Mouse (Mus musculus): ENCODE measurements around the gene Catsper1.
A peak's percentile ranks its signal among the peaks of the same experiment; 100 is the strongest.
"Not testable (repeated sequence)": the region's sequence is repeated elsewhere in the genome, so short reads cannot be mapped to it uniquely, and the experiment has no call there.

Gene Catsper1

DNA sequence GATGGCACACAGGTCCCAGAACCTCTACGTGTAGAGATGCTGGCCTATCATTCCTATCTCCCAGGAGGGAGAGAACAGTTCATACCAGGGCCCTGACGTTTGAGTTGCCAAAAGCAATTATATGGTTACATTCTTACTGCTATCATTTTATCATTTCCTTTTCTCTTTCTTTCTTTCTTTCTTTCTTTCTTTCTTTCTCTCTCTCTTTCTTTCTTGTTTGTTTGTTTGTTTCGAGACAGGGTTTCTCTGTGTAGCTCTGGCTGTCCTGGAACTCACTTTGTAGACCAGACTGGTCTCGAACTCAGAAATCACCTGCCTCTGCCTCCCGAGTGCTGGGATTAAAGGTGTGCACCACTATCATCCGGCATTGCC lies 13.9 kb downstream of the Catsper1 start, which contains the start of gene Cst6:
Gene Cst6, minus strand, starts transcription at position 73 of the 372 bp plus-strand sequence.
- DNase-seq (ENCODE audit: extremely low read depth, insufficient read length, low spot score): not testable (repeated sequence)

DNA sequence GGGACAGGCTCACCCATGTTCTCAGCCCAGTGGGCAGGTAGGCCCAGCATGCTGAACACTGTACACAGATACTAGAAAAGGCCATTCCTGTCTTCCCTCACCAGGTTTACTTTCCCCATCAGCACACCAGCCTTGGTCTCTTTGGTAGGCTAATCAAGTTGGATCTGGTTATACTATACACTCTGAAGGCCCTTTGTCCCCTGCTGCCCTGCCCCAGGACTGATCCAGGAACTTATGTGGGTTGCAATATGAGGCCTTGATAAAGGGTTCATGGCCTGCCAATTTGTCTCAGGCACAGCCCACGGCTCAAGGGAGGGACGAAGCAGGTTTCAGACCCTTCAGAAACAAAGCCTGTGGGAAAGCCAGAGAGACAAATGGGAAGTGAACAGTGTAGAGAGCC lies 18.1 kb downstream of the Catsper1 start:
- no peak for DNase-seq (ENCODE audit: extremely low read depth, insufficient read length, low spot score)

DNA sequence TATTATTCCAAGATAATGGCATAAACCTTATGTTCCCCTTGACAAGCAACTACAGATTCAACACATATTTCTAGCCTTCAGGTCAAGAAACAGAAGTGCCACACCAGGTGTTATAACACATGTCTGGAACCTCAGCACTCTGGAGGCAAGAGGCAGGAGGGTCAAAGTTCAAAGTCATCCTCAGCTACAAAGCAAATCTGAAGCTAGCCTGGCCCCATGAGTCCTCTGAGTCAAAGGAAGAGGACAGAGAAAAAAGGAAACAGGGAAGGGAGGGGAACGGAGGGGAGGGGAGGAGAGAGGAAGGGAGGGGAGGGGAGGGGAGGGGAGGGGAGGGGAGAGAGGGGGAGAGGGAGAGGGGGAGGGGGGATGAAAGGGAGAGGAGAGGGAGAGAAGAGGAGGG lies 20.5 kb downstream of the Catsper1 start:
- no peak for DNase-seq (ENCODE audit: extremely low read depth, insufficient read length, low spot score)

DNA sequence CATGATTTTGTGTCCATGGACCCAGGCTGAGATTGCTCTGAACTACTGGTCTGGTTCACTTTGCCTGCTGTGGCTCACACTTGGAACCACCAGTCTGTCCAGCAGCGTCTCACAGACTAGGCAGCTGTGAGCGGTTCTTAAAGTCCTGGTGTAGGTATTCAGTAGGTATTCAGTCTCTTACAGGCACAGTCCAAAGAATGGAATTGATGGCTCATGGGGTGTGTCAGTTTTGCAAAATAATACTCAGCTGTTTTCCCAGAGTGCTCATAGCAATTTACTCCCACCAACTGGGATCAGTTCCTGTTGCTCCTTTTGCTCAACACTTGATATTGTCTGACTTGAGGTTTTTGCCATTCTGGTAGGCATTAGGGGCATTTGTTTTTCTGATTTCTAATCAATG lies 26.6 kb downstream of the Catsper1 start:
- no peak for DNase-seq (ENCODE audit: extremely low read depth, insufficient read length, low spot score)

DNA sequence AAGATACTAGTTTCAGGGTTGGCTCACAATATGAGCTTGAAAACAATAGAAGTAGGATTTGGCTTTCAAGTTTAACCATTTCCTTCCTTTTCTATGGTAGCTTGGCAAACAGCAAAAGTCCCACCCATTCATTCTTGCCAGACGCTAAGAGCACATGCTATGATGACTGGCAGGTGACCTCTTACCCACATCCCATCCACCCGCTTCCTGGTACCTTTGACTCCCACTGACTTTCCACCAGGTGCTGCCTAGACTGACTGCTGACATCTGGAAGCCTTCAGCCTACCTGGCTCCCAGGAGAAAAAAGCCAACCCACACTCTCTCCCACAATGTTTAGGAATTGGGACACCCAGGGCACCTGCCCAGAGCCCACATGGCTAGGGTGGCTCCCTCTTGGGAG lies 28.6 kb downstream of the Catsper1 start:
- no peak for DNase-seq (ENCODE audit: extremely low read depth, insufficient read length, low spot score)

DNA sequence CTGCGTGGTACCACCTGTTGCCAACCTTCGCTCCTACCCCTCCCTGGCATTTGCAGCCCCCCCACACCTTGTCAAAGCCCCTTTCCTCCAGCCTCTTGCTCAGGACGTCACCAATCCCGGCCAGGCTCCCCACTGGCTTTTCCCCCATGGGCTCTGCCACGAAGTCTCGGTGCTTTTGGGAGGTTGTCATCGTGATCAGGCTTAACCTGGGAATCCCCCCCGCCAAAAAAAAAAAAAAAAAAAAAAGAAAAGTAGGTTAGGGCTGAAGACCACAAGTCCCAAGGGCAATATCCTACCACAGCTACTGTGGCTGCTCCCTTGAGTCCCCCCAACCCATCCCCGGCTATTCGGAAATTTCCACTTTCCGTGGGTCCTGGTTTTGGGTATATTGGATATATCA lies 30.2 kb downstream of the Catsper1 start:
- DNase-seq (ENCODE audit: extremely low read depth, insufficient read length, low spot score): no peak

DNA sequence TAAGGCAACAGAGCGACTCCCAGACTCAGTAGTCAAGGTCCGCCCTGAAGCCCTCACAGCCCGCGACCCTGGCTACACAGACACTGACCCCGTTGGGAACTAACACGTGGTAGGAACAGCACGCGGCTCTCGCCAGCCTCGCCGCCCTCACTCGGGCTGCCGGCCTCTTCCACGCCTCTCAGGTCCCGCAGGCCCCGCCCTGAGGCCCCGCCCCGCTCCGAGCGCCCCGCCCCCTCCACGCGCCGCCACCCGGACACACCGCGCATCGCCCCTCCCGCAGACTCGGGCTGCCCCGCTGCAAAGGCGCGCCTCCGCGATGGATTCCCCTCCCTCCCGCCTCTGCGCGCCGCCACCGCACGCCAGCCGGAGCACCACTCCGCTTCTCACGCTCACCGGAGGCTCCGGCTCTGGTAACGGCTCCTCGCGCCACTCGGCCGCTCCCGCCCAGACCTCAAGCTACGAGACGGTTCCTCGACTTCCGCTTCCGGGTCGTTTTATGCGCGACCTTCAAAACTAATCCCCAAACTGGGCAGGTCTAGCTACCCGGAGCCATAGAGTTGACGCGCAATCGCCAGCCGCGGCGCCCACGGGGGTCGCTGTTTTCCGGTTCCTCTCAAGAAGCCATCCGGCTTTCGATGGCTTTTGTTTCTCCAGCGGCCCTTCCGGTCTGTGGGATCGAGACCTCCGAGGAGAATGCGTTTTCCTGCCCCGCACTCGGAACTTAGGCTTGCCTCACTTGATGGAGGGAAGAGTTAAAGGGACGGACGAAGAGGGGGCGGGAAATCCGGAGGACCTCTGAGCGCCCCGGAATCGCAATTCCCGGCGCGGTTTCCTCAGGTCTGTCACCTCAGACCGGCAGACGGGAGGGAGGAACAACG lies 30.9 kb downstream of the Catsper1 start, which contains the start of gene Eif1ad:
Gene Eif1ad, plus strand, starts transcription at position 567 of the 878 bp plus-strand sequence.
- peak; percentile 96 for DNase-seq (ENCODE audit: extremely low read depth, insufficient read length, low spot score)

DNA sequence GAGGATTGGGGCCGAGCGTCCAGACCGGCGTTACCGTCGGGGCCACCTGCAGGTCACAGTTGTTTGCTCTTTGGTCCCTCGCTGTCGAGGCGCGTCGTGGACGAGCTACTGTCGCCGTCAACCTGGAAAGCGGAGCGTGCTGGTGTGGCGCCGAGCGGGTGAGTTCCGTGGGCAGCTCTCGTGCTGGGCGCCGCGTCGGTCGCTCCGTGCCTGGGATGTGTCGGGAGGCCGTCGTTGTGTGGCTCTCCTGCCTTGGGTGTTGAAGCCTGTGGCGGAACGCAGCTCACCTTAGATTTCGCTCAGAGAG lies 31.5 kb downstream of the Catsper1 start, which contains the start of gene Banf1:
Gene Banf1, minus strand, starts transcription at position 116 of the 307 bp plus-strand sequence.
- DNase-seq (ENCODE audit: extremely low read depth, insufficient read length, low spot score): no peak

DNA sequence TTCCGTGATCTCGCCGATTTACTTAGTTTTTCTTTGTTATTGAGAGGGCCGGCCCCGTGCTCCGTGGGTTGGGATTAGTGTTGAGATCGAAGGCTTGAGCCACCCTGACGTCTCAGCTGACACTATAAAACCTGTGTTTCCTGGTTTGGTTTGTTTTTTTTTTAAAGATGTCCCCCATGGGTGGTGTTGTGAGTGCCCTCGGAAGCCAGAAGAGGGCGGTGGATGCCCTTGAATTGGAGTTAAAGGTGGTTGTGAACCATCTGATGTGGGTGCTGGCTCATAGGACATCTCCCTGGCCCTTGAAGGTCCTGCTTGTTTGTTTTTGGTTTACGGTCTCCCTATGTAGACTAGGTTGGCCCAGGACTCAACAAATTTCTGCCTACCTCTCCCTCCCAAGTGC lies 31.9 kb downstream of the Catsper1 start:
- no peak for DNase-seq (ENCODE audit: extremely low read depth, insufficient read length, low spot score)

DNA sequence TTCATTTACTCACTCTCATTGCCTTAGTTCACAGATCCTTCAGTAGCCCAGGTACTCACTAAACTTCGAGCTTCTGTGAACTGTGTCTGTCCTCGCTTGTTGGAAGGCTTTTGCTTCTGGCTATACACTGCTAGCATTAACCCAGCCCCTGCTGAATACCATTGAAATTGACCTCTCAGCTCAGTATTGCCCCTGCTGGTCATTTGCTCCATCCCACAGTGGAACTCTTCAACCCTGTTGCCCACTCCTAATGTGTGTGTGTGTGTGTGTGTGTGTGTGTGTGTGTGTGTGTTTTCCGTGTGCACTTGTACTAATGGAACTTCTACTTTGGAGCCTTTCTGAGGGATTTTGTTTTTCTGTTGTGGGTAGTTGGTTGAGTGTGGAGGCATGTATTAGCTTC lies 35.4 kb downstream of the Catsper1 start:
- no peak for DNase-seq (ENCODE audit: extremely low read depth, insufficient read length, low spot score)

DNA sequence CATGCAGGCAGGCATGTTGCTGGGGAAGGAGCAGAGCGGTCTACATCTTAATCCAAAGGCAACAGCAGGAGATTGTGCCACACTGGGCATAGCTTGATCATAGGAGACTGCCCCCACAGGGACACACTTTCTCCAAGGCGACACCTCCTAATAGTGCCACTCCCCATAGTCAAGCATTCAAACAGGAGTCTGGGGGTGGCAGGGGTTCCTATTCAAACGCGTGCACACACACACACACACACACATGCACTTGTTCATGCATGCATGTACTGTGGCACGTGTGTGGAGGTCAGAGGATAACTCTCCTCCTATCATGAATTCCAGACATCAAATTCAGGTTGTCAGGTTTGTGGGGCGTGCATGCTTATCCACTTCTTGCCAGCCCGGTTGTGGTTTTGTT lies 37.2 kb downstream of the Catsper1 start:
- DNase-seq (ENCODE audit: extremely low read depth, insufficient read length, low spot score): no peak

DNA sequence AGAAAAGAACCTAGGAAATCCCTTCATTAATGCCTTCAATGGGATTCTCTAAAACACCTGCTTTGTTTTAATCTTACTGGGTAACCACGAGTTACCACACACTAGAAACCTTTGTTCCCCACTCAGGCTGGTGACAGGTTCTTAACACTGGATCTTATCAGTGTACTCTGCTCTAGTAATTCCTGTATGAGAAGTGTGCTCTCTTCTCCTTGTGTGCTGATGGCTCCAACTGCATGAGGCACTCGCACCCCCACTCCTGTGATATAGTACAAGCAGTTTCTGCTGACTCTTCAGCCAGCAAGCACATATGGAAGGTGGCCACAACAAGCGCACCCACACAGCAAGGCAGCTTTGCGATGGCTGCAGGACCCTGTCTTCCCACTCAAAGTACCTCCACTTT lies 38.6 kb downstream of the Catsper1 start:
- no peak for DNase-seq (ENCODE audit: extremely low read depth, insufficient read length, low spot score)

DNA sequence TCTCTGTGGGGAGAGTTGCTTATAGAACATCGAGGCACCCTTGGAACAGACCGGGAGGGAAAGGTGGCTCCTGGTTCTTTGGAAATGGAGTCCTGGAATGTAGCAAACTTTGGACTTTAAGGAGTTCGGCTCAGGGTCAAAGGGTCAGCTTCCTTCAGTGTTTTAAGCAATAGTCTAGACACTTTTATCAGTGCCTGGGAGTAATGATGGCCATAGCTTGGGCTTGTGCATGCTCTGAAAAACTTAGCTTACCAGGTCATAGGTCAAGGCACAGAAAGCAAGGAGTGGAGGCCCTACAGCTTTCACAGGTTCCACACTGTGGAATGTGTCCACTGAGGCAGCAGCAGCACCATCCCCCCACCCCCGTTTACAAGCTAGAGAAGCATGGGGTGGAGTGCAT lies 39.2 kb downstream of the Catsper1 start:
- DNase-seq (ENCODE audit: extremely low read depth, insufficient read length, low spot score): no peak

DNA sequence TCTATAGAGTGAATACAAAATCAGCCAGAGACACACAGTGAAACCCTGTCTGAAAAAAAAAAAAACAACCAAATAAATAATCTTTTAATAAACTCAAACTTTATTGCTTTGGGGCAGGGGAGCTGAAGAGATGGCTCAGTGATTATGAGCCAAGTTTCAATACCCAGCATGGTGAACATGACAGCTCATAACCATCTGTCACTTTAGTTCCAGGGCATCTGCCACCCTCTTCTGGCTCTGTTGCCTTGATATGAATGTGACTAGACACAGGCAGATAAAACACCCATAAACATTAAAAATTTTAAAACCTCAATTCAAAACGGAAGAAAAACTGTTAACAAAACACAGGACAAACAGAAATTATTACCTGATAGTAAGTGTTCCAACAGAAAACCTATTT lies 41.9 kb downstream of the Catsper1 start:
- DNase-seq (ENCODE audit: extremely low read depth, insufficient read length, low spot score): no peak

DNA sequence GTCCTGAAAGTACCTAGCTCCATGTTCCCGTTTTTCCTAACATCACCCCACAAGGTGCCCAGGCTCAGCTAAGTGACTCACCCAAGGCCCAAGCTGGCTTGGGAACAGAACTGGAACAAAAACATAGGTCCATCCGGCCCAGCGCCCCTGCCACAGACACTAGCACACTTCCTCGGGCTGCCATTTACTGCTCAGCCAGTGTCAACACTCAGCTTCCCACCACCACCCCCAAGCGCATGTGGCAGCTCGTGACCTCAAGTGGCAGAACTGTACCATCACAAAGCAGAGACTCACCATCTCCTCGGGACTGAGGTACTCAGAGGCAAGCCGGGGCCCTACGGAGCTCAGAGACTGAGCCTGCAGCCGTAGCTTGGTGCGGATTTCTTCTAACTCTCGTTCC lies 47.8 kb downstream of the Catsper1 start:
- DNase-seq (ENCODE audit: extremely low read depth, insufficient read length, low spot score): no peak

DNA sequence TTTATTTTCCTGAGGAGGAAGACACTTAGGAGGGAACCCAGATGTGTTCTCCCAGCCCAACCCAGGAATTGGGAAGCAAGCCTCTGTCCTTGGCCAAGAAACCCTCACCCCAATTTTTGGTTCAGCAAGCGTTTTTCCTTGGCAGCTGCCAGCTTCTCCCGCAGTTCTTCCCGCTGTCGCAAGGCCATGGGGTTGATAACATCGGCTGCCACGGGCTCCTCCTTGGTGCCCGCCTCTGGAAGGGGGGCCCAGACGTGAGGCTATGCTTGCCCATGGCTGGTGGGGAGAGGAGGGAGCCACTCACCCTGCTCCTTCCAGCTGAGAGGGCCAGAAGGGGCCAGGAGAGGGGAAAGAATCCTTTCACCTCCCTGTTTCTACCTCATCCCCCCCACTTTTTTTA lies 49.2 kb downstream of the Catsper1 start:
- no peak for DNase-seq (ENCODE audit: extremely low read depth, insufficient read length, low spot score)

DNA sequence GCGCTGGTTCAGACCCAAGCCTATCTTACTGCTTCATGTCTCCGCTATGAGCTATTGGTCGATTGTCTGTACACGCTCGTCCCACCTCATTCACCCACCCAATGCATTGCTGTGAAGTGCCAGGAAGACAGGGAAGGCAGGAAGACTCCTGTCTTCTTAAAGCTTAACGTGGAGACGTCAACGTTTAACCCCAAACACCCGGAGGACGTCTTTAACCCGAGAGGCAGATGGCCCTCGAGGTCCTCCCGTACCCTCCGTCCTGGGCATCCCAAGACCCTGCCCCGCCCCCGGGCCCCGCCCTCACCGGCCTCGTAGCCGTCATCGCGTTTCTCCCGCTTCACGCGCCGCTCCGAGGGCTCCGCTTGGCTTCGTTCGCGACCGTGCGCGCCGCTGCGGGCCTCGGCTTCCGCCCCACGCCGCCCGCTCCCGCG lies 52.5 kb downstream of the Catsper1 start:
- DNase-seq (ENCODE audit: extremely low read depth, insufficient read length, low spot score): no peak

DNA sequence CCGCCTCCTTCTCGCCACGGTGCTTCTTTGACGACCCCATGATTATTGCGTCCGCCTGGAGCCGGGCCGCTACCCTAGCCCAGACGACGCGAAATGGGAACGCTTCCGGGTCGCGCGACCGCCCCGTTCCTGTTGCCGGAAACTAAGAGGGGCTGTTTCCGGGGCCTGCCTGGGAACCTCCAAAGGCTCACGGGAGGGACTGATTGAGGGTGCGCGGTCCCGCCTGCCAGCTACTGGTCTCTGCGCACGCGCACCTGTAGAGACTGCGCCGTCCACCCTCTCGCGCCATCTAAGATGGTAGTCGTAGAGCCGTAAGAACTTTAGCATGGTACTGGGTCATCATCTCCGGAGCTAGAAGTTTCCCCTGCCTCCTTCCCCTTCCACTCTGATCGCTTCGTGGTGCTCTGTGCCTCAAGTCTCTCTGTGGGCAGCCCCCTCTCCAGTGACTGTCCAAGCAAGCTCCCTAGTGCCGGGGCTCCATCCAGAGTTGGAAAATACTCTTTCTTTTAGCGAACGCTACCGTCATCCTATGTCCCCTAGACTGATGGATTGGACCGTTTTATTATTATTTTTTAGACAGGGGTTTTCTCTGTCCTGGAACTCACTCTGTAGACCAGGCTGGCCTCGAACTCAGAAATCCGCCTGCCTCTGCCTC lies 53.2 kb downstream of the Catsper1 start, which contains the start of gene Sart1:
Gene Sart1, minus strand, starts transcription at position 116 of the 655 bp plus-strand sequence.
- peak; percentile 92 for DNase-seq (ENCODE audit: extremely low read depth, insufficient read length, low spot score)

DNA sequence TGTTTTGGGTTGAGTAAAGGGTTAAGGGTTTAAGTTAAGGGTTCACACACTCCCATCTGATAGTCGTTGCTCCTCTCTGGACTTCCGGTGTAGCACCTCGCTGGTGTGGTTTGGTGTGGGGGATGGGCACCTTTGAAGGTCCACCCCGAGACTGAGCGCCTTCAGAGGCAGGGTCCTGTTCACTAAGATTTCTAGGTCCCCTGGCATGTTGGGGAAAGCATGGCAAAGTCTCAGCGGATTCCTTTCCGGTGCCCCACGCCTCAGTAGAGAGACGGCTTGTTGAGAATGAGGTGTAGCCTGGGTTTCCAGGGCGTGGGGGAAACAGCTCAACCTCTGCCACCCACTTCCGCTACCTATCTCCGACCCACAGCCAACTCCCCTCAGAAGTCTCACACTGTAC lies 54.1 kb downstream of the Catsper1 start:
- DNase-seq (ENCODE audit: extremely low read depth, insufficient read length, low spot score): peak; percentile 35

DNA sequence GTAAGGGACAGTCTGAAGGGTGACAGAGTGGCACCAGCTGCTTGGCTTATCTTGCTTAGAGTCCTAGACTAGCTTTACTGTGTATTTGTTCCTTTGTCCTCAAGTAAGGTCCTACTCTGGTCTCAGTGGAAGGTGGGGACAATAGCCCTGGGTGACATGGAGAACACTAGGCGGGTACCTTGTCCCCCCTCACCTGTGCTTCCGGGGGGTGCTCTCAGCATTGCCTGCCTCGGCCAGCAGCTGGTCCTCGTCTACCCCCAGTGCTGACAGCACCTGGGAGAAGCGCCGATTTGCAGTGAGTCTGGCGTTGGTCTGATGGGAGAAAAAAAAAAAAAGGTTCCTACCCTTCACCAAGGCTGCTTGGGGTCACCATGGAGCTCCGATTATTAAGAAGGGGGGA lies 54.9 kb downstream of the Catsper1 start:
- no peak for DNase-seq (ENCODE audit: extremely low read depth, insufficient read length, low spot score)

DNA sequence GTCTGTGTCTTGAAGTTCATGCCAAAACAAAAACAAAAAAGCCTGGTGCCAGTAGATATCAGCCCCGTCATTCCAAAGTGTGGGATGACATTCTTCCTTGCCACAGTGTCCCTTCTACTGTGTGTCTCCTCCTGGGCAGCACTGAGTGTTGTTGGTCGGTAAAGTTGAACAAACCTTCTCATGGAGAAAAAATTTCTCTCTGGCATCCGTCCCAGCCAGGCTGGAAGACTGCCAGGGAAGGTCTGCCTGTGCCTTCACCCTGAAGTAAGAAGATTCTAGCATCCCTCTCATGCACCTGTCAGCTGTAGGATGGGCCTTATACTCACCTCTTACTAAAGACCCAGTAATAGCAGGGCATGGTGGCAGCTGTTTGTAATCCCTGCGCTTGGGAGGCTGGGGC lies 57.4 kb downstream of the Catsper1 start:
- DNase-seq (ENCODE audit: extremely low read depth, insufficient read length, low spot score): peak; percentile 58
